Comparison of ENCODE assay signal across 18 mouse cellular contexts in the genomic region with DNA sequence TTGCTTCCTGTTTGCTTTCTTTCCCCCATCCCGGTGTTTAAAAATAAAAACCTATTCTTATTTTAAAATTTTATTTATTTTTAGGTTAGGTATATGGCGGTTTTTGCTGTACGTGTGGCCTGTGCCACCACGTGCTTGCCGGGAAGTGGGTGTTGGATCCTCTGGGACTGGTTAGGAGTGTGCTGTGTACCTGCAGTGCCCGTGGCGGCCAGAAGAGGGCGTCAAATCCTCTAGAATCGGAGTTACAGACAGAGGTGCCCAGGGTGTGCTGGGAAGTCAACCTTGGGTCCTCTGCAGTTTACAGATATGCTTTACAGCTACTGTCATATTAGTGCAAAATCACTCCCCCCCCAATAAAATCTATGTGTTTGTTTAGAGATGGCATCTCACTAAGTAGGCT. TPM values are rescaled to one million over a fixed set of nuclear protein-coding genes. Genes with fewer than 3 reads are reported as not detected.
DNase-seq lines count a peak whose midpoint lies in the region; ATAC-seq and TF ChIP-seq lines count a peak whose summit lies in the region.
"Had no signal": no experiment of that assay in that cellular context is flagged by ENCODE, and none has a peak within 500 bp of the region (broad histone marks: within the 10 kb centered on the region; RNA-seq: fewer than 3 reads in every experiment).

No protein-coding gene starts in this region.

- no peaks in the 10 kb centered on the region for H3K9me3 ChIP-seq in heart, postnatal 0 days (replicated peaks; ENCODE audit: control insufficient read depth, low read length)
- no peaks in the 10 kb centered on the region for H3K9me3 ChIP-seq in heart, embryonic 12.5 days (replicated peaks)
- no peaks in the 10 kb centered on the region for H3K9me3 ChIP-seq in lung, embryonic 14.5 days (ENCODE audit: low read depth, low read length)
- H3K9me3 ChIP-seq: embryonic facial prominence, embryonic 15.5 days; forebrain, embryonic 12.5 days; liver, embryonic 13.5 days; neural tube, embryonic 12.5 days had no signal

- no peaks in the 10 kb centered on the region for H3K36me3 ChIP-seq in heart, postnatal 0 days (replicated peaks; ENCODE audit: control insufficient read depth, insufficient read depth, low read length)
- H3K36me3 ChIP-seq in heart, embryonic 12.5 days, result no peaks in the 10 kb centered on the region
- no peaks in the 10 kb centered on the region for H3K36me3 ChIP-seq in lung, embryonic 14.5 days (ENCODE audit: insufficient read depth)
- no peaks in the 10 kb centered on the region for H3K36me3 ChIP-seq in kidney, adult 2 months (ENCODE audit: control insufficient read depth, insufficient read depth, low read length)
- H3K36me3 ChIP-seq: embryonic facial prominence, embryonic 15.5 days; forebrain, embryonic 12.5 days; liver, embryonic 13.5 days; neural tube, embryonic 12.5 days had no signal

- ATAC-seq in heart, postnatal 0 days (ENCODE audit: insufficient read depth, low read depth), result no peak
- no peak for ATAC-seq in heart, embryonic 12.5 days (ENCODE audit: insufficient number of reproducible peaks, low FRiP score)
- no peak for ATAC-seq in lung, embryonic 14.5 days (ENCODE audit: insufficient read depth)
- ATAC-seq in common myeloid progenitor, adult 5-6 weeks (replicated peaks; ENCODE audit: low read depth, poor library complexity, severe bottlenecking), result 0 out of 2 replicates have a peak, but pooled peaks have one; percentile 29
- ATAC-seq: intestine, embryonic 16.5 days; midbrain, embryonic 16.5 days had no signal

- H3K4me3 ChIP-seq in heart, postnatal 0 days (ENCODE audit: low read depth, low read length), result no peak overlapping the region
- H3K4me3 ChIP-seq in heart, embryonic 12.5 days, result no peak overlapping the region
- H3K4me3 ChIP-seq in lung, embryonic 14.5 days (ENCODE audit: low read depth, low read length), result no peak overlapping the region
- H3K4me3 ChIP-seq in kidney, adult 2 months (ENCODE audit: insufficient read depth, low read depth, low read length), result no peak overlapping the region
- H3K4me3 ChIP-seq: embryonic facial prominence, embryonic 15.5 days; forebrain, embryonic 12.5 days; liver, embryonic 13.5 days; neural tube, embryonic 12.5 days had no signal

- no peak overlapping the region for H3K27ac ChIP-seq in heart, postnatal 0 days (ENCODE audit: low read depth)
- H3K27ac ChIP-seq in heart, embryonic 12.5 days (ENCODE audit: poor library complexity, severe bottlenecking), result no peak overlapping the region
- no peak overlapping the region for H3K27ac ChIP-seq in lung, embryonic 14.5 days (ENCODE audit: low read depth)
- H3K27ac ChIP-seq in kidney, adult 2 months (ENCODE audit: insufficient read depth, low read depth, low read length), result no peak overlapping the region
- H3K27ac ChIP-seq: embryonic facial prominence, embryonic 15.5 days; forebrain, embryonic 12.5 days; liver, embryonic 13.5 days; macrophage; neural tube, embryonic 12.5 days had no signal

- TF ChIP-seq CTCF in heart, postnatal 0 days (IDR thresholded peaks at IDR 0.05; ENCODE audit: low read depth), result 0 out of 2 replicates have a peak, but pooled peaks have one; percentile 12
- peak; percentile 50 for TF ChIP-seq CTCF in lung, embryonic 14.5 days (IDR thresholded peaks at IDR 0.05; ENCODE audit: low read depth)
- no peak; the same call in 1 of the 2 replicates for TF ChIP-seq CTCF in kidney, adult 2 months (conservative IDR thresholded peaks at IDR 0.05; ENCODE audit: insufficient read depth, insufficient read length, low read depth, low read length)

- no peak overlapping the region for H3K9ac ChIP-seq in heart, postnatal 0 days (replicated peaks; ENCODE audit: low read depth, low read length)
- no peak overlapping the region for H3K9ac ChIP-seq in heart, embryonic 12.5 days
- H3K9ac ChIP-seq in lung, embryonic 14.5 days, result no peak overlapping the region
- H3K9ac ChIP-seq: embryonic facial prominence, embryonic 15.5 days; forebrain, embryonic 12.5 days; liver, embryonic 13.5 days; neural tube, embryonic 12.5 days had no signal

- WGBS in heart, postnatal 0 days, result 53% methylated on average over 9 of the region's 9 CpGs
- WGBS in heart, embryonic 12.5 days, result 54% methylated on average over 9 of the region's 9 CpGs
- WGBS in lung, embryonic 14.5 days, result 47% methylated on average over 9 of the region's 9 CpGs
- WGBS in kidney, adult 2 months, result 52% methylated on average over 9 of the region's 9 CpGs

- H3K4me1 ChIP-seq in heart, postnatal 0 days (ENCODE audit: control insufficient read depth, insufficient read depth), result no peaks in the 10 kb centered on the region
- peaks cover 10% of the 10 kb centered on the region for H3K4me1 ChIP-seq in heart, embryonic 12.5 days (replicated peaks)
- H3K4me1 ChIP-seq in lung, embryonic 14.5 days (ENCODE audit: insufficient read depth), result no peaks in the 10 kb centered on the region
- H3K4me1 ChIP-seq in kidney, adult 2 months (ENCODE audit: control insufficient read depth, insufficient read depth, low read length), result no peaks in the 10 kb centered on the region
- H3K4me1 ChIP-seq: liver, embryonic 13.5 days had no signal

- intact Hi-C loops in heart, postnatal 36 days (cut with DNase I), result no loop called here

- no peak for DNase-seq in heart, postnatal 0 days (ENCODE audit: low spot score)
- no peak for DNase-seq in lung, embryonic 14.5 days
- DNase-seq in lung, postnatal 36 days, result no peak
- DNase-seq in ES-CJ7 (ENCODE audit: low read depth, low spot score), result peak; percentile 87
- no peak for DNase-seq in kidney, adult 2 months
- DNase-seq in heart, postnatal 36 days, result no peak
- DNase-seq: adrenal gland, postnatal 10 days; kidney, postnatal 4 days; liver, embryonic 13.5 days; thymus, adult 18-20 months had no signal

- TF ChIP-seq POLR2A in kidney, adult 2 months (IDR thresholded peaks at IDR 0.05; ENCODE audit: low read depth, low read length), result no peak

- no peak for TF ChIP-seq EP300 in heart, postnatal 0 days (IDR thresholded peaks at IDR 0.05; ENCODE audit: low read depth)

- H3K4me2 ChIP-seq in heart, postnatal 0 days (ENCODE audit: low read depth, low read length), result no peak overlapping the region
- H3K4me2 ChIP-seq in heart, embryonic 12.5 days, result no peak overlapping the region
- H3K4me2 ChIP-seq in lung, embryonic 14.5 days, result no peak overlapping the region
- H3K4me2 ChIP-seq: embryonic facial prominence, embryonic 15.5 days; forebrain, embryonic 12.5 days; liver, embryonic 13.5 days; neural tube, embryonic 12.5 days had no signal

- H3K27me3 ChIP-seq in heart, postnatal 0 days (ENCODE audit: control insufficient read depth, insufficient read depth, low read length), result no peaks in the 10 kb centered on the region
- H3K27me3 ChIP-seq in heart, embryonic 12.5 days (replicated peaks), result no peaks in the 10 kb centered on the region; the same call in 1 of the 2 replicates
- no peaks in the 10 kb centered on the region for H3K27me3 ChIP-seq in lung, embryonic 14.5 days (ENCODE audit: insufficient read depth, low read length)
- no peaks in the 10 kb centered on the region for H3K27me3 ChIP-seq in kidney, adult 2 months (replicated peaks; ENCODE audit: control insufficient read depth, insufficient read depth, low read length)
- H3K27me3 ChIP-seq: embryonic facial prominence, embryonic 15.5 days; forebrain, embryonic 12.5 days; liver, embryonic 13.5 days; neural tube, embryonic 12.5 days had no signal

RNA-seq across cellular contexts. Expression of a gene that starts 36.1 kb away (rescaled TPM):
- 10.7 and 17.0 TPM in 2 replicates for total RNA-seq in heart, postnatal 0 days (2014; rRNA removed; ENCODE audit: low replicate concordance)
- 21.3 and 22.8 TPM in 2 replicates for polyA plus RNA-seq in heart, postnatal 0 days (2015; fragmentation: Nextera tagmentation; extraction: Ambion mirVana)
- polyA plus RNA-seq in heart, embryonic 12.5 days (2016; fragmentation: Nextera tagmentation; extraction: Ambion mirVana), result 72.7 and 76.0 TPM in 2 replicates
- 132 and 142 TPM in 2 replicates for polyA plus RNA-seq in lung, embryonic 14.5 days (2014; fragmentation: Nextera tagmentation; extraction: Ambion mirVana)
- total RNA-seq in common myeloid progenitor, adult 5-6 weeks (2017), result 1.2 and 1.8 TPM in 2 replicates
- 5.4 and 6.1 TPM in 2 replicates for polyA plus RNA-seq in kidney, adult 2 months (2012; rRNA removed)
- total RNA-seq in heart, postnatal 36 days (2021), result 1 to 10 TPM; 3.6 to 5.7 TPM
